Mouse (Mus musculus): ENCODE results near the gene Olfr1513. TPM values are rescaled to one million over a fixed set of nuclear protein-coding genes. Genes with fewer than 3 reads are reported as not detected.
A peak's percentile ranks its signal among the peaks of the same experiment; 100 is the strongest.
"Not testable (repeated sequence)": the region's sequence is repeated elsewhere in the genome, so short reads cannot be mapped to it uniquely, and the experiment has no call there.

The Olfr1513 gene
- total RNA-seq, 2 experiments from 2014 or later = not detected

- not testable (repeated sequence) for DNase-seq
Observed at GRCm38 (mm10) chr14:52310343-52310742, 45.9 kb downstream of the Olfr1513 start.

GRCm38 (mm10) chr14:52306100-52306499 is 50.1 kb downstream of the Olfr1513 start:
- DNase-seq = no peak

GRCm38 (mm10) chr14:52304644-52305271 is 51.5 kb downstream of the Olfr1513 start, which contains the start of gene Mettl3:
Gene Mettl3, minus strand, starts transcription at chr14:52305128.
- DNase-seq = peak; percentile 92

- DNase-seq = not testable (repeated sequence)
Observed at GRCm38 (mm10) chr14:52303517-52303916, 52.7 kb downstream of the Olfr1513 start.

Other genes with a start within 250 kb of the Olfr1513 start
- under 1 TPM; 0.55 to 0.59 TPM for gene Rpgrip1, start 245.7 kb downstream of the Olfr1513 start, total RNA-seq (2021)
- gene Supt16, start 159.0 kb downstream of the Olfr1513 start, total RNA-seq (2021) = 10 to 100 TPM; 48.5 to 50.6 TPM
- gene Chd8, start 98.6 kb downstream of the Olfr1513 start, total RNA-seq (2021) = 10 to 100 TPM; 73.8 to 76.4 TPM
- 10 to 100 TPM; 37.4 to 39.3 TPM for gene Tox4, start 77.3 kb downstream of the Olfr1513 start, total RNA-seq (2021)
- gene Rab2b, start 76.9 kb downstream of the Olfr1513 start, total RNA-seq (2021) = 10 to 100 TPM in 1 of 2 experiments, 1 to 10 TPM in 1; 8.9 to 10.6 TPM
- gene Mettl3, start 51.3 kb downstream of the Olfr1513 start, total RNA-seq (2021) = 10 to 100 TPM; 13.6 to 15.4 TPM
- 1 to 10 TPM; 6.1 to 6.4 TPM for gene Sall2, start 27.6 kb downstream of the Olfr1513 start, total RNA-seq (2021)
- not detected for gene Olfr1512, start 22.8 kb upstream of the Olfr1513 start, total RNA-seq (2021)
- gene Olfr1511, start 41.0 kb upstream of the Olfr1513 start, total RNA-seq (2021) = not detected
- not detected for gene Olfr1510, start 58.0 kb upstream of the Olfr1513 start, total RNA-seq (2021)
- gene Olfr1509, start 86.6 kb upstream of the Olfr1513 start, total RNA-seq (2021) = not detected
- gene Olfr1508, start 111.1 kb upstream of the Olfr1513 start, total RNA-seq (2021) = not detected
- not detected for gene Olfr1507, start 139.3 kb upstream of the Olfr1513 start, total RNA-seq (2021)

Measured in heart, postnatal 4 days (tissue).